Mouse (Mus musculus) thymus, adult 2 months (tissue): ENCODE measurements around the gene Cdhr3.

Experiments used
- CTCF ChIP-seq: fragments of 200-500 bp; IDR thresholded peaks from 2 replicates; pipeline ENCODE4 v1.5.1; 2012; ENCODE audit warnings: mild to moderate bottlenecking, control low read depth, low read length, moderate library complexity, borderline replicate concordance; ENCODE audit not compliant: control insufficient read depth, poor library complexity, insufficient read depth; ENCODE audit errors: extremely low read depth
- POLR2A ChIP-seq: fragments of 200-500 bp; IDR thresholded peaks from 2 replicates; pipeline ENCODE4 v1.6.1; 2012; ENCODE audit warnings: mild to moderate bottlenecking, low read length, control low read depth, moderate library complexity; ENCODE audit not compliant: control insufficient read depth, poor library complexity, insufficient read depth; ENCODE audit errors: extremely low read depth

DNA sequence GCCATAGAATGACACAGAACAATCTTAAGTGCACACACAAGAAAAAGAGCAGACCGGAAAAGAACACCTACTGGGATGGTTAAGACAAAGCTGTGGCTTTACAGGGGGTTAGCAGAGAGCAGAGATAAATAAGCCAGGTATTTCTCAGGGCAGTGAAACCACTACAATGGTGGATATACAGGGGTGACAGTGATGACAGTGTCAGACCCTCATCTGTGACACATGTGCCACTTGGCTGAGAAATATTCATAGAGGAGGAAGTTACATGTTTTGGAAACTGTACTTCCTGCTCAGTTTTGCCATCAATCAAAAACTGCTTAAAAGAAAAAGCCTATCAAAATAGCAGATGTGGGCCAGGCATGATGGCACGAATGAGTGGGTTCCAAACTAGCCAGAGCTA lies 35.4 kb upstream of the Cdhr3 start:
- no peak for TF ChIP-seq CTCF
- TF ChIP-seq POLR2A, result no peak
